Mouse (Mus musculus) ZHBTc4 (cell line): ENCODE measurements at regions not wholly inside any gene's neighbourhood (a gene's known extent, or its start where the extent isn't known, plus 50 kb on each side); places are given as distances from the start of the nearest gene placed in this dataset.

ENCODE experiments used
- DNase-seq: peaks from one replicate; pipeline ENCODE4 v3.0.0-alpha.2; 2011; ENCODE audit warnings: low read depth, low spot score

DNA sequence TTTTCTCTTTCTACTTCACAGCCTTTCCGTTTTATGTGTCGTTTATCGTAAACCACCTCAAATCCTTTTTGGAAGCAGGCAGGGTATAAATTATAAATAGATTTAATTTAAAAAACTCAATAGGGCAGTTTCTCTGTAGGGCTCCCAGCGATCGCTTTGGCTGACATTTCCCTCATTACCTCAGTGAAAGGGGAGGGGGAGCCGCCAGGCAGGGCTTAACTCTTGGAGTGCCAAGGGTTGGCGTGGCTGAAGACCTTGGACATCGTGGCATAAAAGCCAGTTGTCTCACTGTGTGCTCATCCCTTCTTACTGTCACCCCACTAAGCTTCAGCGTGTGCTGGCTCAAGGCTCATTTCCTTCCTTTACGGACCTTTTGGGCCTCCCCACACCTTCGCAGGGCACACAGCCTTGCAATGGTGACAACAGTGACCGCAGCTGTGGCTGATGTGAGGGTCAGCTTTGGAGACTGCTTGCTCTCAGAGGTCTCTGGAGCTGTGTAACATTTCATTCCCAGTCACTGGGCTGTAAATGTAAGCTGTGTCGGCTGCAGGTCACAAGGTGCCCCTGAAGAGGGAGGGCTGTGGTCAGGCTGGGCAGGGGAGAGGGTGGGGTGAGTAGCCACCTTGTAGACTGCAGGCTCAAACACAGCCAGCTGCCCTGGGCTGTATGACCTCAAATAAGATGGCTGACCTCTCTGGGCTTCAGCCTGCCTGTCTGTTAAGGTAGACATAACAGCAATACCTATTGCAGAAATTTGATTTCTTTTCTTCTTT, 81.6 kb upstream of the Stx16 start:
- no peak for DNase-seq

- no peak for DNase-seq
These were observed 71.4 kb upstream of the Stx16 start for GRCm38 (mm10) chr2:174004666-174005065.

GRCm38 (mm10) chr2:174007976-174008349, 68.1 kb upstream of the Stx16 start:
- no peak for DNase-seq

GRCm38 (mm10) chr2:174008350-174009218, 67.5 kb upstream of the Stx16 start:
- DNase-seq: peak; percentile 63

DNA sequence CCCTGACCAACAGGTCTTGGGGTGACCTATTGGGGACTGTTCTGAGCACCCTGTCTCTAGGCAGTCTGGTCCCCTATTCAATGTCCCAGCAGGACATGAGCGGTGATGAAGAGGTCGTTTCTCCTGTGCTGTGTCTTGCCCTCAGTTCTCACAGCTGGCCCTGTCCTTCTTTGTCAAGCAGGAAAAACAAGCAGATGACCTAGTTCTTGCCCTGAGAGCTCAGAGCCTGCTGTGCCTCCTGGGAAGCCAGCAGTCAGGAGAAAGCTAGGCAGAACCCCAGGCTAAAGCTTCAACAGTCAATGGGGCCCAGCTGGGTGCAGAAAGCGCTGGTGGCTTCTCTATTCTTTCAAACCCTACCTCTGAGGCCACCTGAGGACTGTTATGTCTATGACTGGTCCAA, 66.1 kb upstream of the Stx16 start:
- no peak for DNase-seq

DNA sequence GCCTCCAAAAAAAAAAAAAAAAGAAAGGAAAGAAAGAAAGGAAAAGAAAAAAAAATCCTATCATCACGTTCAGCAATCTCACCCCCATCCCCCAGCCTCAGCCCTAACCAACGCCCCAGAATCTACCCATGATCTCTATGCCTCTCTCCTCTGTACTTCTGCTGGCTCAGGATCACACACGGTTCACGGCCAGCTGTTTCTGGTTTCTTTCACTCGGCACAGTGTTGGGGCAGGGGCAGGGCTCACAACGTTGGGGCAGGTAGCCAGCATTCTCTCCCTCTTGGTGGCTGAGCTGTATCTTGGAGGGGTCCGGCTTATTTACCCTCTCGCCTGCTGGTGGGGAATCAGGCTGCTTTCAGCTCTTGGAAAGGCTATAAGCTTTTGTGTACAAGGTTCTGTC, 64.7 kb upstream of the Stx16 start:
- DNase-seq: no peak

GRCm38 (mm10) chr2:174014361-174014760, 61.7 kb upstream of the Stx16 start:
- no peak for DNase-seq

DNA sequence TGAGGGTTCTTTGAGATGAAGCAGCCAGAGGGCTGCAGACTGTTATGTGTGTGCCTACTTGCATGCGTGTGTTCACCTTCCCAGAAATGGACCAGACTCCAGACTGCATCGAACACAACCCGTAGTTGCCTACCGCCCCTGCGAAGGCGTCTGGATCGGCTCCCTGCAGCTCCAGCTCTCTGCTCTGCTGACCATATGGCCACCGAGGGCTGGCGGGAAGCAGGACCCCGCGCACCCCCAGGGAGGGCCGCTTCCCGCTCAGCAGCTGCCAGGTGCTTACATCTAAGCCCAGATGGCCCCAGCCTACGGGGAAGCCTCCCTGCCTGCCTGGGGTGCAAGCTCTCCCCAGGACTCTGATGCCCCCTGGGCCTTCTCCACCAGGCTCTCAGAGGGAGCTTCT, 60.8 kb upstream of the Stx16 start:
- DNase-seq: peak; percentile 9

DNA sequence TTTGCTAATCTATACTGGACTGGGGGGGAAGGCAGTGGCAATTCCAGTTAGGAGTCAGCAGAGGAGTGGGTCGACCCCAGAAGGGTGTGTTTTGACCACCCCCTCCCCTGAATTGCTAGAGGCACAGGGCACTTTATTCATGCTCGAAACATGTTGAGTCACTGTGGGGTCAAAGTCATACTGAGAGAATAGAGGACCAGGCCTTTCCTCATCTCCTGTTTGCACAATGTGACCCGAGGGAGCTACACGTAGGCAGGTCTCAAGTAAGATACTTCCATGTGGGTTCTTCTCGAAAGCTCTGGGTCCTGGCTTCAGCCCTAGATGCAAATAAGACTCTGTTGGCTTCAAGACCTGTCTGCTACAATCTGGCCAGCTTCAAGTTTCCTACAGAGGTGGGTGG, 60.0 kb upstream of the Stx16 start:
- no peak for DNase-seq

DNA sequence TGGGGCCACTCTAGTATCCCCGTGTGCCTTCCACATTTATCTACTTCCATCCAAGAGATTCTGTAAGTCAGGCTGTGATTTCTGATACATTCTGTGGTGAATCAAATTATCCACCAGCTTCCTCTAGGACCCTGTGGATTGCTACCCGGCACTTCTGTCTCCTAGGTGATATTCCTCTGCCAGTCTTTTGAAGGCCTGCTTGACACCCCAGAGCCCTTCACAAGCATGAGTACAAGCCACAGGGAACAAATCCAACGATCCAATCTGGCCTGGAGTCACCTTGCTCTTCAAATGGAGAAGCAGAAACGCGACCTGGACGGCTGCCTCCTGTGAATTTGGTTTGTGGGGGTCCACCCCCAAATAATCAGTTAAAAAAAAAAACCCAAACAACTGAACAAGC, 59.1 kb upstream of the Stx16 start:
- DNase-seq: no peak

DNA sequence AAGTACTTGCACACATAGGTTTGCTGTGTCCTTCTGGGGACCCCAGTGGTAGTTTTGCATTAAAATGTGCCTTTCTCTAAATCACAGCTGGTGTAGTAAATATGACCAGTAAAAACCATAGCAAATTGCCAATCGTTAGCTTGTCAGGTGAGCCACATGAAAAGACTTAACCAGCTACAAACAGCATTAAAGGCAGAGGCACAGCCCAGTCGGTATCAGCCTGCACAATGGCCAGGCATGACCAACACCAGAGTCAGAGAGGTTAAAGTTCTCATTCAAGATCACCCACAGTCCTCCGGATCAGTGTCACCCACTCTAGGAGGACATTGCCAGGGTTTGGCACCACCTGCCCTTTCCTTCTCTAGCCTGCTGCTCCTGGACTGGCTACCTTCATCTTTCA, 58.5 kb upstream of the Stx16 start:
- DNase-seq: no peak

- peak; percentile 64 for DNase-seq
These were observed 58.1 kb upstream of the Stx16 start for GRCm38 (mm10) chr2:174018002-174018401.

- no peak for DNase-seq
These were observed 57.1 kb upstream of the Stx16 start for GRCm38 (mm10) chr2:174018986-174019385.

DNA sequence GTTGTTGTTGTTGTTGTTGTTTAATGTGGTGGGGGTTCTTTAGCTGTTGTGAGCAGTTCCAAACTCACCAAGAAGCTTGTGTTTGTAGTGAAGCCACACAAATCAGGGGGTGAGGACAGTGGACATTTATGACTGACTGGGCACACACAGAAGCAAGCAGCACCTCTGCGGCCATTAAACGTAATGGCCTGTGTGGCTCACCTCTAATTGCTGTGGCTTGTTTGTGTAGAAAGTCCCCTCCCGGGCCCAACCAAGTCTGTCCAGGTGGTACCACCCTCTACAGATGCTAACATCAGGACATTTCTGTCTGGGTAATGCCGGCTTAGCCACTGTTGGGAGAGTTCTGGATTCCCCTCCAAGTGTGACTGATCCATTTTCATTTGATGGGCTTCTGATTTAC, 56.1 kb upstream of the Stx16 start:
- DNase-seq: no peak

DNA sequence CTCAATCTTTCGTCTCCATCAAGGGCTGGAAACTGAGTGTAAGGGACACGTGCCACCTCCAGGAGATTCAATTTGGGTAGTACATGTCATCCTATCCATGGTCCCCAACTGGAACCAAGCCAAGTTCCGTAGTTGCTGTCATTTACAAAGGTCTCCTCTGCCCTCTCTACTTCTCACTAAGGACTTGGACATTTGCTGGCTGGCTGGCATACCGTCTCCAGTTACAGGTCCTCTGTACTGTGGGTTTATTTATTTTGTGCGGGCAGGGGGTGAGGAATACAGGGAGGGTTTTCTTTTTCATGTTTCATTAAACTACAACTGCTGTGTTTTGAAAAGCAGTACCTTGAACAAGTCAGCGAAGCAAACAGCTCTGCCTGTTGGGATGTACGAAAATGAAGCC, 55.7 kb upstream of the Stx16 start:
- no peak for DNase-seq

DNA sequence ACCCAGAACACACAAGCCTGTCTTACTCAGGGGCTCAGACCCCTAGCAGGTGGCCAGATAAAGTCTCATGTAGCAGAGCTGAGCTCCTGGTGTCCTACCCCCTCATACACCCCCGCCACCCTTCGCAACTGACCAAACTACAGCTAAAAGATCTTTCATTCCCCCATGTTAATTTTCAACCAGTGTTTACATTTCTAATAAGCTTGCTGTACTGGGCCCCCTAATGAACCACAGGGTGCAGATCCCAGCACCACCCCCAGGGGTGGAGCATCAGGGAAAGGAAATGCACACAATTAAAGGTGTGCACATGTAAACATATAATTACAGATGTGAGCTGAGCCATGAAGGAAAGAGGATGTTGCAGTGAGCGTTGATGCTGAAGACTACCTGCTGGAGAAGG, 54.6 kb upstream of the Stx16 start:
- DNase-seq: no peak

- DNase-seq: no peak
These were observed 53.8 kb upstream of the Stx16 start for GRCm38 (mm10) chr2:174022292-174022691.

DNA sequence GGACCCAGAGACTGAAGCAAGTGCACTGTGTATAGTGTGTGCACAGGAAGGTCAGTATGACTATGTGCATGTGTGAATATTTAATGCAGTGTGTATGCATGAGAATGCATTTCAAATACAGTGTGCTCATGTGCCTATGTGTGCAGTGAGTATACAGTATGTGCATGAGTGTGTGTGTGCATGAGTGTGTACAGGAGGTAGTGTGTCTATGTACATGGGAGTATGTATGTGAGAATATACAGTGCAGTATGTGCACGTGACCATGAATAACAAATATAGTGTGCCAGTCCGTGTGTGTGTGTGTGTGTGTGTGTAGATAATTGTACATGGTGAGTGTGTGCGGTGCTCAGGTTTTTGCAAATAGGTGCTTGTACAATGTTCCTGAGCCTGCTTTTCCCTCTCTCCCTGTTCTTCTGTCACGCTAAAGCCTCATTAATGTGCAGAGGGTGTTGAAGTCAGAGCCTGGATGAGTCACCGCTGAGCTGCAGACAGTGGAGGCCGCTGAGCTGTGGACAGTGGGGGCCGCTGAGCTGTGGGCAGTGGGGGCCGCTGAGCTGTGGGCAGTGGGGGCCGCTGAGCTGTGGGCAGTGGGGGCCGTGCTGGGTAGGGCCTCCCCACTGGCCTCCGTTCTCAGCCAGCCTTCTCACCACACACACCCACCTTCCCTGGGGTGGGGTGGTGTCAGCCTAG, 50.8 kb upstream of the Stx16 start:
- no peak for DNase-seq
